Comparison of ENCODE assay signal across 8 mouse cellular contexts in genomic region chr1:133695901-133696300, GRCm38 (mm10). TPM values are rescaled to one million over a fixed set of nuclear protein-coding genes. Genes with fewer than 3 reads are reported as not detected.
DNase-seq lines count a peak whose midpoint lies in the region; ATAC-seq and TF ChIP-seq lines count a peak whose summit lies in the region.

No protein-coding gene starts in this region.

- H3K4me3 ChIP-seq in C2C12 (ENCODE audit: insufficient read depth, poor library complexity, severe bottlenecking) (no peak overlapping the region), ES-E14 (ENCODE audit: insufficient read depth in 1 of 2, low read depth in 1 of 2, low read length in 2 of 2, poor library complexity in 1 of 2, severe bottlenecking in 1 of 2) (no peak overlapping the region)
- no peak overlapping the region for H3K4me3 ChIP-seq in forebrain, embryonic 15.5 days
- H3K4me3 ChIP-seq in kidney, embryonic 16.5 days (ENCODE audit: low read length) = no peak overlapping the region
- H3K4me3 ChIP-seq in midbrain, embryonic 11.5 days (ENCODE audit: low read depth, low read length) = no peak overlapping the region

- in situ Hi-C loops in ES-E14 (cut with MboI; ENCODE audit: low sequenced_read_pairs in 2 of 2, unreplicated experiment in 2 of 2) = no loop called here

- no peaks in the 10 kb centered on the region for H3K27me3 ChIP-seq in C2C12 (ENCODE audit: control insufficient read depth, insufficient read depth, insufficient read length)
- H3K27me3 ChIP-seq in forebrain, embryonic 15.5 days = no peaks in the 10 kb centered on the region
- H3K27me3 ChIP-seq in kidney, embryonic 16.5 days (ENCODE audit: insufficient read depth, low read length) = no peaks in the 10 kb centered on the region
- H3K27me3 ChIP-seq in midbrain, embryonic 11.5 days (ENCODE audit: control insufficient read depth, insufficient read depth, low read length) = no peaks in the 10 kb centered on the region

- no peak for TF ChIP-seq CTCF in C2C12 (IDR thresholded peaks at IDR 0.05; ENCODE audit: control insufficient read depth, insufficient read depth, insufficient read length)

- no peak overlapping the region for H3ac ChIP-seq in C2C12 (ENCODE audit: control insufficient read depth, insufficient read length, low read depth)

- ATAC-seq in forebrain, embryonic 15.5 days (replicated peaks) = no peak
- peak; percentile 60 for ATAC-seq in kidney, embryonic 16.5 days (ENCODE audit: low FRiP score, low TSS enrichment)
- ATAC-seq in midbrain, embryonic 11.5 days (ENCODE audit: low FRiP score) = no peak

- H3K9ac ChIP-seq in ES-E14 (ENCODE audit: insufficient read depth, low read depth, low read length, poor library complexity, severe bottlenecking) = no peak overlapping the region
- no peak overlapping the region for H3K9ac ChIP-seq in forebrain, embryonic 15.5 days (replicated peaks)
- no peak overlapping the region for H3K9ac ChIP-seq in kidney, embryonic 16.5 days (replicated peaks; ENCODE audit: low read length)
- no peak overlapping the region for H3K9ac ChIP-seq in midbrain, embryonic 11.5 days (ENCODE audit: low read length)

- peak overlapping the region; percentile 95; the same call in 1 of the 2 replicates for H3K27ac ChIP-seq in ES-E14 (ENCODE audit: insufficient read depth, low read depth, low read length, poor library complexity, severe bottlenecking)
- peak overlapping the region; percentile 48; the same call in 1 of the 2 replicates for H3K27ac ChIP-seq in forebrain, embryonic 15.5 days (replicated peaks)
- H3K27ac ChIP-seq in kidney, embryonic 16.5 days (ENCODE audit: low read length) = peak overlapping the region; percentile 87
- no peak overlapping the region for H3K27ac ChIP-seq in midbrain, embryonic 11.5 days (ENCODE audit: low read depth, low read length)

- H3K36me3 ChIP-seq in C2C12 (ENCODE audit: control insufficient read depth, insufficient read depth) (no peaks in the 10 kb centered on the region), ES-E14 (ENCODE audit: control insufficient read depth, insufficient read depth, low read length, poor library complexity, severe bottlenecking) (no peaks in the 10 kb centered on the region)
- H3K36me3 ChIP-seq in forebrain, embryonic 15.5 days = no peaks in the 10 kb centered on the region
- no peaks in the 10 kb centered on the region for H3K36me3 ChIP-seq in kidney, embryonic 16.5 days (ENCODE audit: insufficient read depth, low read length)
- no peaks in the 10 kb centered on the region for H3K36me3 ChIP-seq in midbrain, embryonic 11.5 days (ENCODE audit: control insufficient read depth, insufficient read depth, low read length)

- no peak for DNase-seq in ES-E14 (ENCODE audit: low read depth, low spot score)
- DNase-seq in lung, postnatal 36 days = peak; percentile 89
- DNase-seq in midbrain, embryonic 11.5 days (ENCODE audit: low spot score, missing footprints) = no peak
- DNase-seq in spleen, adult 12 weeks (ENCODE audit: low spot score) = no peak
- no peak for DNase-seq in natural killer cell, adult 2 months (ENCODE audit: low spot score in 2 of 2)

- H3K4me1 ChIP-seq in ES-E14 (ENCODE audit: control insufficient read depth in 2 of 2, insufficient read depth in 2 of 2, low read length in 2 of 2, poor library complexity in 1 of 2) = peaks cover 16 to 21% of the 10 kb centered on the region in 2 experiments
- peaks cover 9% of the 10 kb centered on the region for H3K4me1 ChIP-seq in forebrain, embryonic 15.5 days
- H3K4me1 ChIP-seq in kidney, embryonic 16.5 days (ENCODE audit: insufficient read depth, low read length) = peaks cover 34% of the 10 kb centered on the region
- H3K4me1 ChIP-seq in midbrain, embryonic 11.5 days (ENCODE audit: control insufficient read depth, insufficient read depth, low read length) = peaks cover 5% of the 10 kb centered on the region; the same call in 1 of the 2 replicates

- 11% methylated on average over 7 of the region's 7 CpGs for WGBS in forebrain, embryonic 15.5 days
- 17% methylated on average over 7 of the region's 7 CpGs for WGBS in kidney, embryonic 16.5 days
- WGBS in midbrain, embryonic 11.5 days = 56% methylated on average over 7 of the region's 7 CpGs

- H3K4me2 ChIP-seq in forebrain, embryonic 15.5 days (replicated peaks) = no peak overlapping the region
- H3K4me2 ChIP-seq in kidney, embryonic 16.5 days (replicated peaks; ENCODE audit: low read depth, low read length) = no peak overlapping the region
- H3K4me2 ChIP-seq in midbrain, embryonic 11.5 days = no peak overlapping the region

- no peaks in the 10 kb centered on the region for H3K9me3 ChIP-seq in ES-E14 (ENCODE audit: control insufficient read depth, insufficient read depth, low read depth, low read length)
- H3K9me3 ChIP-seq in forebrain, embryonic 15.5 days = no peaks in the 10 kb centered on the region
- H3K9me3 ChIP-seq in kidney, embryonic 16.5 days (ENCODE audit: low read length) = no peaks in the 10 kb centered on the region
- H3K9me3 ChIP-seq in midbrain, embryonic 11.5 days (ENCODE audit: control insufficient read depth, low read length) = no peaks in the 10 kb centered on the region

- H3K79me3 ChIP-seq in C2C12 (ENCODE audit: low read depth) = no peaks in the 10 kb centered on the region

- H3K79me2 ChIP-seq in C2C12 (ENCODE audit: control insufficient read depth, insufficient read depth) = no peaks in the 10 kb centered on the region

TF ChIP-seq in C2C12, 6 proteins besides CTCF, POLR2A, EP300 and RAD21:
- no peak for TF ChIP-seq CEBPB (IDR thresholded peaks at IDR 0.05; ENCODE audit: low read depth)
- TF ChIP-seq USF1 (IDR thresholded peaks at IDR 0.05; ENCODE audit: low read depth) = no peak
- TF ChIP-seq MYOG (IDR thresholded peaks at IDR 0.05; ENCODE audit: control insufficient read depth, extremely low read depth, insufficient read length) = no peak
- no peak for TF ChIP-seq MAX (IDR thresholded peaks at IDR 0.05)
- TF ChIP-seq MYOD1 (IDR thresholded peaks at IDR 0.05; ENCODE audit: control insufficient read depth, insufficient read length, low read depth) = peak; percentile 60
TF ChIP-seq in C2C12: peak in this region for 1.

TF ChIP-seq in ES-E14, 5 proteins besides CTCF, POLR2A, EP300 and RAD21:
- TF ChIP-seq HCFC1 (IDR thresholded peaks at IDR 0.05; ENCODE audit: borderline replicate concordance, insufficient read depth, low read length) (no peak), MAFK (IDR thresholded peaks at IDR 0.05; ENCODE audit: insufficient read depth, low read depth, low read length) (no peak), ZC3H11A (IDR thresholded peaks at IDR 0.05; ENCODE audit: borderline replicate concordance, low read depth, low read length) (no peak), CHD2 (IDR thresholded peaks at IDR 0.05; ENCODE audit: low read depth, low read length) (no peak), ZNF384 (IDR thresholded peaks at IDR 0.05; ENCODE audit: low read depth, low read length) (no peak)

RNA-seq across cellular contexts. Expression of gene Lax1, which starts 6.0 kb away (rescaled TPM):
- polyA plus RNA-seq in C2C12 (2012; fragmentation: generic; extraction: Trizol) = not detected
- total RNA-seq in ES-E14 (2012; rRNA removed) = 0.90 and 1.4 TPM in 2 replicates
- polyA plus RNA-seq in forebrain, embryonic 15.5 days (2015; fragmentation: Nextera tagmentation; extraction: Ambion mirVana) = not detected in 2 replicates
- 0.50 and 0.60 TPM in 2 replicates for polyA plus RNA-seq in kidney, embryonic 16.5 days (2015; fragmentation: Nextera tagmentation; extraction: Ambion mirVana)
- polyA plus RNA-seq in midbrain, embryonic 11.5 days (2014; fragmentation: Nextera tagmentation; extraction: Ambion mirVana) = 0.19 and 0.20 TPM in 2 replicates

RNA-seq across cellular contexts. Expression of gene Gm38394, which starts 34.8 kb away (rescaled TPM):
- polyA plus RNA-seq in C2C12 (2012; fragmentation: generic; extraction: Trizol) = 2.0 TPM
- 5.9 and 8.7 TPM in 2 replicates for total RNA-seq in ES-E14 (2012; rRNA removed)
- polyA plus RNA-seq in forebrain, embryonic 15.5 days (2015; fragmentation: Nextera tagmentation; extraction: Ambion mirVana) = 3.6 TPM in 2 replicates
- 4.1 and 4.9 TPM in 2 replicates for polyA plus RNA-seq in kidney, embryonic 16.5 days (2015; fragmentation: Nextera tagmentation; extraction: Ambion mirVana)
- polyA plus RNA-seq in midbrain, embryonic 11.5 days (2014; fragmentation: Nextera tagmentation; extraction: Ambion mirVana) = 5.3 and 6.3 TPM in 2 replicates

RNA-seq across cellular contexts. Expression of gene Zbed6, which starts 35.2 kb away (rescaled TPM):
- polyA plus RNA-seq in C2C12 (2012; fragmentation: generic; extraction: Trizol) = 2.8 TPM
- total RNA-seq in ES-E14 (2012; rRNA removed) = 16.7 and 22.1 TPM in 2 replicates
- not detected in 2 replicates for polyA plus RNA-seq in forebrain, embryonic 15.5 days (2015; fragmentation: Nextera tagmentation; extraction: Ambion mirVana)
- polyA plus RNA-seq in kidney, embryonic 16.5 days (2015; fragmentation: Nextera tagmentation; extraction: Ambion mirVana) = not detected in 2 replicates
- not detected in 2 replicates for polyA plus RNA-seq in midbrain, embryonic 11.5 days (2014; fragmentation: Nextera tagmentation; extraction: Ambion mirVana)
